Mouse (Mus musculus): ENCODE results near the gene Khsrp.

- TF ChIP-seq CTCF (IDR thresholded peaks at IDR 0.05; ENCODE audit: low read depth) (peak; percentile 50), EP300 (IDR thresholded peaks at IDR 0.05; ENCODE audit: low read depth) (no peak)
These were observed 7.7 kb upstream of the Khsrp start for GRCm38 (mm10) chr17:57038978-57039377.

All from liver, postnatal 0 days (tissue).